Mouse (Mus musculus): Measurements from ENCODE around the gene Hyal1. TPM values are rescaled to one million over a fixed set of nuclear protein-coding genes. Genes with fewer than 3 reads are reported as not detected.
"Not testable (repeated sequence)": the region's sequence is repeated elsewhere in the genome, so short reads cannot be mapped to it uniquely, and the experiment has no call there.

Hyal1 gene
- polyA plus RNA-seq, 1 experiment from 2014 or later = 6.4 TPM

GRCm38 (mm10) chr9:107554319-107554825 lies 22.4 kb upstream of the Hyal1 start:
- peaks cover 34% of the 10 kb centered on the region for H3K4me1 ChIP-seq (ENCODE audit: control insufficient read depth, insufficient read depth, low read depth, low read length)
- H3K4me2 ChIP-seq (ENCODE audit: low read length) = peak overlapping the region; percentile 96
- H3K27me3 ChIP-seq (replicated peaks; ENCODE audit: control insufficient read depth, insufficient read depth, low read length) = peaks cover 22% of the 10 kb centered on the region
- peak; percentile 94 for ATAC-seq
- peak overlapping the region; percentile 87 for H3K9ac ChIP-seq (ENCODE audit: low read depth, low read length)
- peak overlapping the region; percentile 92 for H3K27ac ChIP-seq (ENCODE audit: low read depth, low read length)
- peaks cover 15% of the 10 kb centered on the region for H3K36me3 ChIP-seq (ENCODE audit: control insufficient read depth, insufficient read depth, low read length)
- peak overlapping the region; percentile 81 for H3K4me3 ChIP-seq (ENCODE audit: low read length)
- under 1% methylated on average over 53 of the region's 53 CpGs for WGBS
- no peaks in the 10 kb centered on the region for H3K9me3 ChIP-seq (ENCODE audit: control insufficient read depth, low read length)

DNA sequence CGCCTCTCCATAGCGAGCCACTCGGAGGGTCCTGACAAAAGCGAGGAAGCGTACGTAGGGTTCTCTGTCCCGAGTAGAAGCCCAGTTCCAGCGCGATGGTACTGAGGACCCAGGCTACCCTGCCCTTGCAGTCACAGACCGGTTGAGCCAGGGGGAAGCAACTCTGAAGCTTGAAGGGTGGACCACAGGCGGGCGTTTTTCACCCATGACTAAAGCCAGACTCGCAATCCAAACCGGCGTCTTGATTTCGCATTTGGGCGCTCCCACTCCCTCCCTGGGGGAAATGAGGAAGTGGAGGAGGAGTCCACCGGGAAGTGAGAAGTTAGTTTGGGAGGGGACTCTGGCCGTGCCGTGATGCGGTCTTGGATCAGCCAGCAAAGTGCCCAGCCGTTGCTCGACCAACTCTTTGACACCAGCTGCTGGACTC lies 21.7 kb upstream of the Hyal1 start:
- WGBS = under 1% methylated on average over 23 of the region's 23 CpGs
- no peak; the same call in none of the 2 replicates for ATAC-seq
- H3K4me3 ChIP-seq (ENCODE audit: low read length) = peak overlapping the region; percentile 81
- H3K4me1 ChIP-seq (ENCODE audit: control insufficient read depth, insufficient read depth, low read depth, low read length) = peaks cover 34% of the 10 kb centered on the region
- H3K27me3 ChIP-seq (replicated peaks; ENCODE audit: control insufficient read depth, insufficient read depth, low read length) = peaks cover 19% of the 10 kb centered on the region
- peaks cover 22% of the 10 kb centered on the region for H3K36me3 ChIP-seq (ENCODE audit: control insufficient read depth, insufficient read depth, low read length)
- peak overlapping the region; percentile 92 for H3K27ac ChIP-seq (ENCODE audit: low read depth, low read length)
- H3K4me2 ChIP-seq (ENCODE audit: low read length) = peak overlapping the region; percentile 96
- H3K9me3 ChIP-seq (ENCODE audit: control insufficient read depth, low read length) = no peaks in the 10 kb centered on the region
- H3K9ac ChIP-seq (ENCODE audit: low read depth, low read length) = peak overlapping the region; percentile 87

DNA sequence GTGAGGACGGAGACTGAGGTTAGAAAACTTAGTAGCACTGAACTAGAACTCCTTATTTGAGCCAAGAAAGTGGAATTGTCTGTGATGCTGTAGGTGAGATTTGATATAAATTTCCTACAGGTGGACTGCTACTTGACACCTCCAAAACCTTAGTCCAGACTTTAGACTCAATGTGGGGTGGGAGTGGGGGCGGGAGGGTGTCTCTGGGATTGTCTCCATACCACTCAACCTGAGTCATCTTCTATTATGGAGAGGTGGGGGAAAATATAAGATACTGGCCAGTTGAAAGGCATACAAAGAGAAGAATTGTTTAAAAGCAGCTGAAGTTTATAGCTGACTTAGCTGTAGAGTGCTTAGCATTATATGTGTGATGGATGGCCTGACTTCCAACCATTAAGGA lies 21.0 kb upstream of the Hyal1 start:
- peaks cover 34% of the 10 kb centered on the region for H3K4me1 ChIP-seq (ENCODE audit: control insufficient read depth, insufficient read depth, low read depth, low read length)
- no peaks in the 10 kb centered on the region for H3K9me3 ChIP-seq (ENCODE audit: control insufficient read depth, low read length)

DNA sequence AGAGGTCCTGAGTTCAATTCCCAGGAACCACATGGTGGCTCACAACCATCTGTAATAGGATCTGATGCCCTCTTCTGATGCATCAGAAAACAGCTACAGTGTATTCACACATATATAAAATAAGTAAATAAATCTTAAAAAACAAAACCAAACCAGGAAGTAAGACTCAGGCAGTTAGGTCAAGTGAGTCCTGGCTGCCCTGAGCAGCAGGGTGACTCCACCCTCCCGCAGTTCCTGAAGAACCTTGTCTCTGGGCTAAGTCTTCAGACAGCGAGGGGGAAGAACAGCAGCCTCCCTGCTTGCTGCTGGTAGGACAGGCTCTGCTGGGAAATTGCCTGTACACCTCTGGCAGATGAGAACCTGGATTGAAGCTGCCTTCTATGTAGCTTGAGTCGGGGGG lies 20.4 kb upstream of the Hyal1 start:
- no peak for ATAC-seq
- Histone ChIP-seq H3K9me3 (ENCODE audit: control insufficient read depth, low read length) (no peaks in the 10 kb centered on the region), H3K27ac (ENCODE audit: low read depth, low read length) (no peak overlapping the region), H3K4me2 (ENCODE audit: low read length) (peak overlapping the region; percentile 96), H3K27me3 (replicated peaks; ENCODE audit: control insufficient read depth, insufficient read depth, low read length) (peaks cover 9% of the 10 kb centered on the region), H3K4me3 (ENCODE audit: low read length) (no peak overlapping the region), H3K4me1 (ENCODE audit: control insufficient read depth, insufficient read depth, low read depth, low read length) (peaks cover 28% of the 10 kb centered on the region), H3K36me3 (ENCODE audit: control insufficient read depth, insufficient read depth, low read length) (peaks cover 23% of the 10 kb centered on the region), H3K9ac (ENCODE audit: low read depth, low read length) (no peak overlapping the region; the same call in 1 of the 2 replicates)
- 80% methylated on average over 3 of the region's 3 CpGs for WGBS

More for the DNA sequence above, 21.0 kb upstream of the Hyal1 start:
- peak overlapping the region; percentile 87 for H3K9ac ChIP-seq (ENCODE audit: low read depth, low read length)
- no peak for ATAC-seq
- no peak overlapping the region for H3K27ac ChIP-seq (ENCODE audit: low read depth, low read length)
- H3K4me2 ChIP-seq (ENCODE audit: low read length) = peak overlapping the region; percentile 96
- WGBS = 45% methylated on average over 2 of the region's 2 CpGs
- H3K4me3 ChIP-seq (ENCODE audit: low read length) = peak overlapping the region; percentile 81
- H3K36me3 ChIP-seq (ENCODE audit: control insufficient read depth, insufficient read depth, low read length) = peaks cover 22% of the 10 kb centered on the region
- H3K27me3 ChIP-seq (replicated peaks; ENCODE audit: control insufficient read depth, insufficient read depth, low read length) = peaks cover 15% of the 10 kb centered on the region

GRCm38 (mm10) chr9:107563029-107563581 lies 13.6 kb upstream of the Hyal1 start, which contains the start of gene Tusc2:
Gene Tusc2, plus strand, starts transcription at chr9:107563255.
- Histone ChIP-seq H3K4me1 (ENCODE audit: control insufficient read depth, insufficient read depth, low read depth, low read length) (peaks cover 19% of the 10 kb centered on the region), H3K27me3 (replicated peaks; ENCODE audit: control insufficient read depth, insufficient read depth, low read length) (no peaks in the 10 kb centered on the region), H3K9me3 (ENCODE audit: control insufficient read depth, low read length) (no peaks in the 10 kb centered on the region), H3K36me3 (ENCODE audit: control insufficient read depth, insufficient read depth, low read length) (peaks cover 26% of the 10 kb centered on the region), H3K4me3 (ENCODE audit: low read length) (peak within 1 kb of the TSS; percentile 84), H3K9ac (ENCODE audit: low read depth, low read length) (peak within 1 kb of the TSS; percentile 86), H3K27ac (ENCODE audit: low read depth, low read length) (peak within 1 kb of the TSS; percentile 63; the same call in 1 of the 2 replicates), H3K4me2 (ENCODE audit: low read length) (peak within 1 kb of the TSS; percentile 81)
- peak; percentile 97 for ATAC-seq
- under 1% methylated on average over 46 of the region's 46 CpGs for WGBS

GRCm38 (mm10) chr9:107565556-107565955 lies 11.2 kb upstream of the Hyal1 start:
- H3K9me3 ChIP-seq (ENCODE audit: control insufficient read depth, low read length); H3K27ac ChIP-seq (ENCODE audit: low read depth, low read length); ATAC-seq; H3K4me3 ChIP-seq (ENCODE audit: low read length); H3K4me2 ChIP-seq (ENCODE audit: low read length); H3K9ac ChIP-seq (ENCODE audit: low read depth, low read length); H3K27me3 ChIP-seq (replicated peaks; ENCODE audit: control insufficient read depth, insufficient read depth, low read length): not testable (repeated sequence)
- peaks cover 13% of the 10 kb centered on the region for H3K36me3 ChIP-seq (ENCODE audit: control insufficient read depth, insufficient read depth, low read length)
- H3K4me1 ChIP-seq (ENCODE audit: control insufficient read depth, insufficient read depth, low read depth, low read length) = peaks cover 30% of the 10 kb centered on the region
- WGBS = 47% methylated on average over 5 of the region's 5 CpGs

DNA sequence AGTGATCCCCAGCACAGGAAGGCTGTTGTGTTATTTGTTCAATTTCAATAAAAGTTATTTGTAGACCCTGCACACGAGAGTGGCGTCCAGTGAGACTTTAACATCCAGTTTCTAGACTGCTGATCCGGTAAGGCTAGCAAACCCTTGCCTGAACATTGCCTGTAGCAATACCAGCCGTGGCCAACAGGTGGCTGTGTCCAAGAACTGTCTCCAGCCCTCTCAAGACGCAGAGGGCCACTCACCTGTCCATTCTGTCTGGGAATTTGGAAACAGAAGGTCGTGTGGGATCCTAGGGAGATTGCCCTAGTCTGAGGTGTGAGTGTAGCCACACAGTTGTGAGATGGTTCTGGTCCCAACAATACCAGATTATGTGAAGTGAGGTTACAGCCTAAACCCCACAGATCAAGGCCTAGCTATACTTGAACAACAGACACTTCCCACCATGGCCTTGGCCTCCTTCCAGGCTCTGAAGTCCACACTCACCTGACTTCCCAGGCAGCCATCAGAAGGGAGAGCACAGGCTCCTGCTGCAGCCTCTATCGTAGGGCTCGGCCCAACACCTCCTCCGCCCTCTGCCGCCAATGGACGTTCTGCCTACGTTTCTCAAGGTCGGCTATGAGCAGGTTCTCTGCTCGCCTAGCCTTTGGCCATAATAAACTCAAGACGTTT lies 10.6 kb upstream of the Hyal1 start:
- Histone ChIP-seq H3K36me3 (ENCODE audit: control insufficient read depth, insufficient read depth, low read length) (peaks cover 16% of the 10 kb centered on the region), H3K4me3 (ENCODE audit: low read length) (no peak overlapping the region), H3K4me2 (ENCODE audit: low read length) (no peak overlapping the region), H3K9ac (ENCODE audit: low read depth, low read length) (no peak overlapping the region), H3K27ac (ENCODE audit: low read depth, low read length) (no peak overlapping the region), H3K4me1 (ENCODE audit: control insufficient read depth, insufficient read depth, low read depth, low read length) (peaks cover 37% of the 10 kb centered on the region), H3K27me3 (replicated peaks; ENCODE audit: control insufficient read depth, insufficient read depth, low read length) (no peaks in the 10 kb centered on the region), H3K9me3 (ENCODE audit: control insufficient read depth, low read length) (no peaks in the 10 kb centered on the region)
- 58% methylated on average over 15 of the region's 15 CpGs for WGBS
- ATAC-seq = no peak

DNA sequence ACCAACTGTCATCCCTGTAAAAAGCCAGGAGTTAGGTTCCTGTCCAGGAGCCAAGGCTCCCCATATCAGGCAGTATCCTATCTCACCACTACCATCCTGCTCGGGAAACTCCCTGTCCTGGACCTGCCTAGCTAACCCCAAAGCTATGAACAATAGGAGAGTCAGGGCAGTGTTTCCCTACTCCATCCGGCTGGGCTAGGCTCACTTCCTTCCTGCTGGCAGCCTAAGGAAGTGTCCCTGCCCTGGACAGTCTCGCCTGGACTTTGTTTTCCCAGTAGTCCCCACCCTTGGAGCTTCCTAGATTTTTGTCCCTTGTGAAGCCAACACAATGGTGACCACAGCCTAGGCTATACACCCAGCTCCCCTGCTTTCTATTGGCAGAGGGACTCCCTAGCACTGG lies 9.9 kb upstream of the Hyal1 start:
- peaks cover 40% of the 10 kb centered on the region for H3K4me1 ChIP-seq (ENCODE audit: control insufficient read depth, insufficient read depth, low read depth, low read length)
- WGBS = 73% methylated on average over 3 of the region's 3 CpGs

GRCm38 (mm10) chr9:107567702-107568319 lies 8.9 kb upstream of the Hyal1 start, which contains the start of gene Hyal2:
Gene Hyal2, plus strand, starts transcription at chr9:107567945.
- H3K4me3 ChIP-seq (ENCODE audit: low read length) = peak within 1 kb of the TSS; percentile 58
- H3K9me3 ChIP-seq (ENCODE audit: control insufficient read depth, low read length) = no peaks in the 10 kb centered on the region
- no peaks in the 10 kb centered on the region for H3K27me3 ChIP-seq (replicated peaks; ENCODE audit: control insufficient read depth, insufficient read depth, low read length)
- peaks cover 40% of the 10 kb centered on the region for H3K4me1 ChIP-seq (ENCODE audit: control insufficient read depth, insufficient read depth, low read depth, low read length)
- H3K4me2 ChIP-seq (ENCODE audit: low read length) = peak within 1 kb of the TSS; percentile 73
- H3K27ac ChIP-seq (ENCODE audit: low read depth, low read length) = peak within 1 kb of the TSS; percentile 85
- no peak for ATAC-seq
- peaks cover 20% of the 10 kb centered on the region for H3K36me3 ChIP-seq (ENCODE audit: control insufficient read depth, insufficient read depth, low read length)
- 7% methylated on average over 18 of the region's 18 CpGs for WGBS
- peak within 1 kb of the TSS; percentile 73 for H3K9ac ChIP-seq (ENCODE audit: low read depth, low read length)

More for the DNA sequence above, 9.9 kb upstream of the Hyal1 start:
- Histone ChIP-seq H3K4me3 (ENCODE audit: low read length) (no peak overlapping the region; the same call in 1 of the 2 replicates), H3K9ac (ENCODE audit: low read depth, low read length) (peak overlapping the region; percentile 11; the same call in 1 of the 2 replicates), H3K36me3 (ENCODE audit: control insufficient read depth, insufficient read depth, low read length) (peaks cover 14% of the 10 kb centered on the region), H3K9me3 (ENCODE audit: control insufficient read depth, low read length) (no peaks in the 10 kb centered on the region), H3K27me3 (replicated peaks; ENCODE audit: control insufficient read depth, insufficient read depth, low read length) (no peaks in the 10 kb centered on the region), H3K27ac (ENCODE audit: low read depth, low read length) (no peak overlapping the region; the same call in 1 of the 2 replicates), H3K4me2 (ENCODE audit: low read length) (no peak overlapping the region)
- no peak for ATAC-seq

Data from hindbrain, embryonic 16.5 days (tissue).